Mouse (Mus musculus) limb, embryonic 12.5 days (tissue): Measurements from ENCODE around the gene Slc38a5. TPM values are rescaled to one million over a fixed set of nuclear protein-coding genes. Genes with fewer than 3 reads are reported as not detected.
"Not testable (repeated sequence)": the region's sequence is repeated elsewhere in the genome, so short reads cannot be mapped to it uniquely, and the experiment has no call there.

Source experiments
- ATAC-seq: fragments of 200-750 bp; cut with Nextera tagmentation; 2 replicates; pipeline ENCODE4 v1.8.0; 2017; ENCODE audit warnings: low read depth, moderate TSS enrichment; ENCODE audit not compliant: insufficient number of reproducible peaks, insufficient read depth, low FRiP score, low TSS enrichment
- H3K27ac ChIP-seq: fragments of 300-500 bp; sonication (generic); 2 replicates; pipeline ENCODE4 v1.5.1; 2016; ENCODE audit warnings: mild to moderate bottlenecking, moderate library complexity
- H3K27me3 ChIP-seq: fragments of 300-500 bp; sonication (generic); 2 replicates; pipeline ENCODE4 v1.6.1; 2016; ENCODE audit warnings: mild to moderate bottlenecking, moderate library complexity
- H3K36me3 ChIP-seq: fragments of 300-500 bp; sonication (generic); 2 replicates; pipeline ENCODE4 v1.6.1; 2016; ENCODE audit warnings: mild to moderate bottlenecking, moderate library complexity
- H3K4me1 ChIP-seq: fragments of 300-500 bp; sonication (generic); replicated peaks from 2 replicates; pipeline ENCODE4 v1.6.1; 2016
- H3K4me2 ChIP-seq: fragments of 300-500 bp; sonication (generic); 2 replicates; pipeline ENCODE4 v1.6.1; 2016; ENCODE audit warnings: mild to moderate bottlenecking, moderate library complexity
- H3K4me3 ChIP-seq: fragments of 300-500 bp; sonication (generic); replicated peaks from 2 replicates; pipeline ENCODE4 v1.5.1; 2016; ENCODE audit warnings: mild to moderate bottlenecking
- H3K9ac ChIP-seq: fragments of 300-500 bp; sonication (generic); replicated peaks from 2 replicates; pipeline ENCODE4 v1.6.1; 2016; ENCODE audit warnings: mild to moderate bottlenecking, moderate library complexity
- H3K9me3 ChIP-seq: fragments of 300-500 bp; sonication (generic); 2 replicates; pipeline ENCODE4 v1.6.1; 2016; ENCODE audit warnings: mild to moderate bottlenecking, moderate library complexity
- WGBS: fragments of 180-500 bp; shearing (Covaris S2); methylation state at CpG from one replicate; pipeline ENCODE4 v1.1.7; 2016; 5-methylcytosine and 5-hydroxymethylcytosine counted together
- polyA plus RNA-seq: library from polyadenylated mRNA; unstranded; fragments of >200 nt; fragmentation: Nextera tagmentation; extraction: Ambion mirVana; gene quantifications from 2 replicates; pipeline ENCODE4 v1.2.1, GENCODE M21; 2016

The Slc38a5 gene
- polyA plus RNA-seq, 1 experiment from 2014 or later: 1.0 TPM

DNA sequence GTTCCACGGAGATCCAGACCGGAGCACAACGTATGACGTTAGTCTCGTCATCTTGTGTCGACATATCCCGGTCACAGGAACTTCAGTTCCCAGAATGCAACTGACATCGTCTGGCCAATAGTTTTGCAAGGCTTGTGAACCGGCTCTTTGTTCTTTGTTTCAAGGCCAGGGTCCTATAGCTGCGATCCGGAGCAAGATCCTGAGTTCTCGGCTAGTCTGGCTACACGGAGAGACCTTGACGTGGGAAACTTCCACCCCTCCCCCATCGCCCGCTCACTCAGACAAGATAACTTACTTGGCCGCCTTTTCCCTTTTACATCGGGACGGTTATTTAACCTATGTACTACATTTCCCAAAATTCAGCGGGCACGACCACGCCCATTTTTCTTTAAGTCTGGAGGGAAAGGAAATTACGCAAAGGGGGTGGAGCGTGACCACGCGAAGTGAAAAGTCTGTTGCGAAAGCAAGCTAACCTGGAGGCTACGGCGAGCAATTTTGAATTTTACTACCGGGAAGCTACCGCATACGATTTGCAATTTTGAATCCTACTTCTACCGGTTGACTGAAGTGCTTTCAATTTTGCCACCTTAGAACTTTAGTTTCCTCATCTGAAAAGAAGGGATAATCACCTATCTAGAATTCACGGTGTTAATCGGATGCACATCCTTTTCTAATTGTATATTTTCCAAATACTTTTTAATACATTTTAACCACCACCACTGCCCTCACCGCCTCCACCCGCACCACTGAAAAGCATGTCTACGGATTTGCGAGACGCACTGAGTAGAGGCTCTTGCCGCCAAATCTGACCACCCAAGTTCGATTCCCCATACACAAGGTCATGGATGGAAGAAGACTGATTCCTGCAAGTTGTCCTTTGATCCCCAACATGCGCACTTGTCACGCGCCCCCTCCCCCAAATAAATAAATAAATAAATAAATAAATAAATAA is 18.3 kb upstream of the Slc38a5 start, which contains the start of gene Ftsj1:
TSS of gene Ftsj1 (minus strand) at position 73 of the 952 bp plus-strand sequence.
- Histone ChIP-seq H3K4me1 (no peaks in the 10 kb centered on the region), H3K27ac (peak within 1 kb of the TSS; percentile 53; the same call in 1 of the 2 replicates), H3K4me2 (peak within 1 kb of the TSS; percentile 58), H3K36me3 (no peaks in the 10 kb centered on the region), H3K4me3 (peak within 1 kb of the TSS; percentile 55), H3K9me3 (no peaks in the 10 kb centered on the region), H3K9ac (peak within 1 kb of the TSS; percentile 57), H3K27me3 (no peaks in the 10 kb centered on the region)
- ATAC-seq: peak; percentile 90
- 14% methylated on average over 45 of the region's 45 CpGs for WGBS

DNA sequence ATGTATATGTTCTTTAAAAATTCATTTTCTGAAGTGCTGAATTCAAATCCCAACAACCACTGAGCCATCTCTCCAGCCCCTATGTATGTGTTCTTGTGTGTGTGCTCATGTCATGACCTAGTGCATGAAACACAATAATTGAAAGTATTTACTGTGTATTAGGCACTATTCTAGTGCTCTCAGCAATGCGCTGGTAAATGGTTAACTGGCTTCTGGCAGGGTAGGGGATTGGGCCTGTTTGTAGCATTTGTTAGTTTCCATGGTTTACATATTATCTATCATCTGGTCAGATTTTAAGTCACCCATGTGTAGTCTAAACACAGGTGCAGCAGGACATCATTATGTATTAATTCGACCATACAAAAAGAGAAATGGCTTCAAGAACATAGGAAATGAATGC is 17.2 kb upstream of the Slc38a5 start:
- no peak overlapping the region for H3K27ac ChIP-seq
- 89% methylated on average over 2 of the region's 2 CpGs for WGBS
- H3K36me3 ChIP-seq: no peaks in the 10 kb centered on the region
- H3K27me3 ChIP-seq: no peaks in the 10 kb centered on the region
- H3K4me2 ChIP-seq: no peak overlapping the region
- no peak overlapping the region for H3K4me3 ChIP-seq
- H3K9ac ChIP-seq: no peak overlapping the region
- no peaks in the 10 kb centered on the region for H3K4me1 ChIP-seq
- ATAC-seq: no peak
- H3K9me3 ChIP-seq: no peaks in the 10 kb centered on the region

DNA sequence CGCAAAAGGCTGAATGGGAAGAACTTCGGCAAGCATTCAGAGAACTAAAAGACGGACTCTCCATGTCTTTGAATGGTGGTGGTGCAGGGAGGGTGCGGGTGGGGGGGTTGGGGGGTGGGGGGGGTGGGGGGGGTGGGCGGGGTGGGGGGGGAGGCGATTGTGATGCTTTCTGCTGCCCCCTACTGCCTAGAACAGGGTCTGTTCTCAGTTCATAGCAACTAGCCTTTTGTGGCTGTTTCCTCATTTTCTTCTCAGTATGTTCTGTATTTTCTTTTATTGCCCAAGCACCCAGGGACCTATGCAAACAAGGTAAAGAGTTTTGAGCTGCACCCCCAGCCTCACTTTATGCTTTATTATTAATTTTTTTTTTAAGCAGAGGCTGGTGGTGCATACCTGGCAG is 15.1 kb upstream of the Slc38a5 start:
- Histone ChIP-seq H3K4me1 (no peaks in the 10 kb centered on the region), H3K9ac (no peak overlapping the region), H3K27ac (no peak overlapping the region), H3K36me3 (no peaks in the 10 kb centered on the region), H3K4me3 (no peak overlapping the region), H3K27me3 (no peaks in the 10 kb centered on the region), H3K9me3 (no peaks in the 10 kb centered on the region), H3K4me2 (no peak overlapping the region)
- no peak for ATAC-seq
- 30% methylated on average over 3 of the region's 6 CpGs for WGBS

DNA sequence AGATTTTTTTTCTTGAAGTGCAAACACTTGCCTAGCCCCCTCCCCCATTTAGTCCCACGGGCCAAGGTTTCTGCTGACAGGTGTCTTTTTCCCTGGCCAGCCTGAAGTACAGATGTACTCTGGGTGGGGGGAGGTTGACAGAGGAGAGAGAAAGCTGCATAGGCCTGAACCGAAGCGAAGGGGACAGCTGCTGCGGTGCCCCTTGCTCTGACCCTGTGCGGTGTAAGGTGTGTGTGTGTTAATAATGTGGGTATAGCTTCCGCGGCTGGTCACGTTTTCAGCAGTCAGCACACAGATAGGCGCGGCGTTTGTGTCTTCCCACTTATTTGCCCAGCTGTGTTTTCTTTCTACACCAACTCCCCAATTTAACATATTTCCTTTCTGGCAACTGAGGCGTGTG is 11.5 kb upstream of the Slc38a5 start:
- no peak for ATAC-seq
- H3K27me3 ChIP-seq: no peaks in the 10 kb centered on the region
- WGBS: 80% methylated on average over 12 of the region's 12 CpGs

DNA sequence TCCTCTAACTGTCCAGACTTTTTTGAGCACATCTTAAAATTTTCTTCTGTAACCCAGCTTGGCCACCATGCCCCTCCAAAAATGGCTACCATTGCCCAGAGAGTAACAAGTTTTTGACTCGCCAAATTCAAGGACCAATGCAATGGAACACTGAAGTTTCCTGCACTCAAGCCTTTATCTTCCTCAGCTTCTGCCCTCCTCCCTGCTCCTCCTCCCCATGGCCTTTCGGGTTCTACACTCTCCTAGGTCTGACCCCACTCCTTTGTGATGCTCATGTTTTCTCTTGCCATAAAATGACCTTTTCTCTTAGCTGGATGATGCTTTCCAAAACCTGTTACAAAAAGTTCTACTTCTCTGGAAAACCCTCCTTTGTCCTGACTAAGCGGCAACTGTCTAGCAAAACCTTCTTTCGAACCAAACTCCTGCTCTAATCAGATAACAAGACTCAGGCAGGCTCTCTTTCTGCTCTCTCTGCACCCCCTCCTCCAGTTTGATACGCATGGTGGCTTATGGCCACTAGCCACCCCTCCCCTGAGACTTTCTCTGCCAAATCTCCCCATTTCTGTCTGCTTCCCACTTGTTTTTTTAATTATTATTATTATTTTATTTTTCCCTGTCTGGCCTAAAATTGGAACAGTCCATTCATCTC is 7.7 kb upstream of the Slc38a5 start:
- WGBS: 78% methylated on average over 5 of the region's 5 CpGs
- ATAC-seq: no peak
- Histone ChIP-seq H3K4me1 (no peaks in the 10 kb centered on the region), H3K9ac (no peak overlapping the region), H3K4me3 (no peak overlapping the region), H3K27me3 (no peaks in the 10 kb centered on the region), H3K36me3 (no peaks in the 10 kb centered on the region), H3K4me2 (no peak overlapping the region), H3K27ac (no peak overlapping the region), H3K9me3 (no peaks in the 10 kb centered on the region)

More for the DNA sequence above, 11.5 kb upstream of the Slc38a5 start:
- no peak overlapping the region for H3K4me2 ChIP-seq
- H3K4me3 ChIP-seq: no peak overlapping the region
- no peak overlapping the region for H3K9ac ChIP-seq
- no peaks in the 10 kb centered on the region for H3K9me3 ChIP-seq
- H3K27ac ChIP-seq: no peak overlapping the region
- no peaks in the 10 kb centered on the region for H3K4me1 ChIP-seq
- no peaks in the 10 kb centered on the region for H3K36me3 ChIP-seq

DNA sequence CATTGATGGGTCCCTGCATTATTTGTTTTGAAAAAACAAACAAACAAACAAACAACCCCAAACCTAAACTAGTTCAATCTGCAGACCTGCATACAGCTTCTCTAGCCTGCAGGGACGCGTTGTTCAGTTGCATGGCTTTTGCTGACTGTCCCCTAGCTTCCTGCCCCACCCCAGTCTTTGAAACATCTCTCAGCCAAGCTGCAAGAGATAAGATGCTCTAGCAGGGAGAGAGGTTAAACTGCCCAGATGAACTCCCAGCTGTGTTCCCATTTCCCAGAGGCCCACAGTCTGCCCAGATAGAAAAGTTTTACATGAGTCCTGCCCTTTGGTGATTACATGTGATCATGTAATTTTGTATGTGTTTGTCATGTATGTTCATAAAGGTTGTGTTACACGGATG is 6.7 kb upstream of the Slc38a5 start:
- no peaks in the 10 kb centered on the region for H3K27me3 ChIP-seq
- H3K4me3 ChIP-seq: no peak overlapping the region
- no peaks in the 10 kb centered on the region for H3K9me3 ChIP-seq
- no peaks in the 10 kb centered on the region for H3K36me3 ChIP-seq
- no peak overlapping the region for H3K4me2 ChIP-seq
- no peak for ATAC-seq
- whole genome bisulfite sequencing: 79% methylated on average over 3 of the region's 3 CpGs
- no peaks in the 10 kb centered on the region for H3K4me1 ChIP-seq
- H3K27ac ChIP-seq: no peak overlapping the region
- H3K9ac ChIP-seq: no peak overlapping the region

DNA sequence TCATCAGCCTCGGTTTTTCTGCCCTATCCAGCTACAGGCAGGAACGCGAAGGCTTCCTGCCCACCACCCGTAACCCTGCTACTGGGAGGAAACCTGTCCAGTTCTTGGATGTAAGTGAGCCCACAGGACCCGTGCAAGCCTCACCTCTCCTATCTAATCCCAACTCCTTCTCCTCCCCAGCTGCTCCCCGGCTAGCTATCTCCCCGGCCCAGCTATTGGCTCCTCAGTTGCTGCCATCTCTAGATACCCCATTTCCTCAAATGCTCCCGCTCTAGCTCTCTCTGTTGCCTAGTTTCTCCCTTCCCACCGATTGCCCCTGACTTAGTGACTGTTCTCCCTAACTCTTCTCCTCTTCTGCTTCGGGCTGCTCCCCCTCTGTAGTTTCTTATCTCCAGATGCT is 1.1 kb downstream of the Slc38a5 start:
- H3K4me3 ChIP-seq: no peak overlapping the region
- no peaks in the 10 kb centered on the region for H3K4me1 ChIP-seq
- no peak overlapping the region for H3K27ac ChIP-seq

DNA sequence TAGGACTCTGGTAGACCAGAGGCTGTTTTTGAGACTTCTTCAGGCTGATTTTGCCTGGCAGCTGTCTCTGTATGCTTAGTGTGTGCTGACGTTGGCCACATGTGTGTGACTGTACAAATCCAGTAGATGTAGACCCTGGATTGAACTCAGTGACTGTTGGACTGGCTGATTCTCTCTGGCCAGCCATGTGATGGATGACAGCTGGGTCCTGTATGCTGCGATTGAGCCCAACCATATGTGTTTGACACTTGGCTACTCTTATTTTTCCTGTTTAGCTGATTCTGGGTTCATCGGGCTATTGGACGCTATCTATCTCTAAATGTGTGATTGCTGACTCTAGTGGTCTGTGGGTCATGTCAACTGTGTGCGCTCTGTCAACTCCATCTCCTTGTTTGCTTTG is 3.1 kb downstream of the Slc38a5 start:
- Histone ChIP-seq H3K9ac (no peak overlapping the region), H3K9me3 (no peaks in the 10 kb centered on the region), H3K36me3 (no peaks in the 10 kb centered on the region), H3K27ac (no peak overlapping the region), H3K4me2 (no peak overlapping the region), H3K4me3 (no peak overlapping the region), H3K4me1 (no peaks in the 10 kb centered on the region), H3K27me3 (peaks cover 36% of the 10 kb centered on the region)
- no peak for ATAC-seq
- 91% methylated on average over 5 of the region's 5 CpGs for WGBS

More for the DNA sequence above, 1.1 kb downstream of the Slc38a5 start:
- ATAC-seq: no peak
- Histone ChIP-seq H3K36me3 (no peaks in the 10 kb centered on the region), H3K9me3 (no peaks in the 10 kb centered on the region), H3K4me2 (peak overlapping the region; percentile 43), H3K27me3 (peaks cover 36% of the 10 kb centered on the region), H3K9ac (no peak overlapping the region)
- WGBS: 23% methylated on average over 10 of the region's 10 CpGs

DNA sequence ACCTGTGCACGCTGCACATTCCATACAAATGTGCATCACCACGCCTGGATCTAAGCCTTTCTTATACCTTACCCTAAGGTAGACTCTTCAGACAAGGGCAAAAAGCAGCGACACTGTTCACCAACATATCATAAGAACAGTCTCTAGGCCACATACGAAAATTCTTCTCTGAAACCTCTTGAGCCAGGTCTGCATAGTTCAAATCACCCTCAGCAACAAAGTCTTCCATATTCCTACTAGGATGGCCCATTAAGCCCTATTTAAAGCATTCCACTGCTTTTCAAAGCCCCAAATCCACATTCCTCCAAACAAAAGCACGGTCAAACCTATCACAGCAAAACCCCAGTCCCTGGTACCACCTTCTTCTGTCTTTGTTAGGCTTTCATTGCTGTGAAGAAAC is 17.7 kb downstream of the Slc38a5 start:
- ATAC-seq: no peak
- H3K9ac ChIP-seq: no peak overlapping the region
- H3K27me3 ChIP-seq: no peaks in the 10 kb centered on the region
- WGBS: 78% methylated on average over 5 of the region's 5 CpGs
- H3K9me3 ChIP-seq: no peaks in the 10 kb centered on the region
- H3K4me2 ChIP-seq: no peak overlapping the region
- no peaks in the 10 kb centered on the region for H3K36me3 ChIP-seq
- H3K27ac ChIP-seq: no peak overlapping the region
- no peak overlapping the region for H3K4me3 ChIP-seq
- H3K4me1 ChIP-seq: no peaks in the 10 kb centered on the region

DNA sequence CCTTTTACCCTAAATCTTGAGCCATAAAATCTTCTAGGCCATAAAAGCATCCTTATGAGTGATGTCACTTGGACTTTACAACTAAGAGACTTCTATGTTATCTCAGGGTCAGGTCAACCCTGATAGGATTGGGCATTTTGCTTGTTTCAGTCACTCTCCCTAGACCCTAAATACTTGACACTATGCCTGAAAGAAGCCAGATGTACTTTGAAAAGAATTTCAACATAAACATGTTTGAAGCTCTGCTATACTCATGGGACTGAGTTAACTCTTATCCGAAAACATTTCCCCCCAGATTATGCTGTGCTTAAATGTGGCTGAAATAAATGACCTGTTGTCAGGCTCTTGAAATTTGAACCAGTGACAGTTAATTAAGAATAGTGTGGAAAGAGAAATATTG is 38.4 kb downstream of the Slc38a5 start:
- Histone ChIP-seq H3K9me3 (no peaks in the 10 kb centered on the region), H3K27me3 (no peaks in the 10 kb centered on the region), H3K4me3 (no peak overlapping the region), H3K4me2 (no peak overlapping the region), H3K27ac (no peak overlapping the region), H3K9ac (no peak overlapping the region), H3K4me1 (no peaks in the 10 kb centered on the region), H3K36me3 (no peaks in the 10 kb centered on the region)
- 48% methylated on average over 1 of the region's 1 CpGs for WGBS
- ATAC-seq: no peak

DNA sequence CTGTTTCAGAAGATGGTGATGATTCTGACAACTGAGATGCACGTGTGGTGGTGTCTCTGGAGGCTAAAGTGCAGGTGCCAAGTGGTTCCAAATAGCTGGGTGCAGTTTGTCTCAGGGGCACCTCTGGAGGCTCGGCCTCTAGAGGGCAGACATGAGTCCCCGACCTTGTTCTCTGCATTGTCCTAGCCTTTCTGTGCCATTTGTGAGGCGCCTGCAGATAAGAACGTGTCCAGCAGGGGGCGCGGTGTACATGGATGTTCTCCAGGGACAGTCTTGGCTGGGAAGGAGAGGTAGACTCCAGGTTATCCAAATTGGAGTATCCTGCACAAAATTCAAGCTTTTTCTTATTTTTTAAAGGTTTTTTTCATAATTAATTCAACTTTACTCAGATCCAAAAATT is 44.0 kb downstream of the Slc38a5 start:
- ATAC-seq, H3K36me3 ChIP-seq, H3K27me3 ChIP-seq, H3K9me3 ChIP-seq, H3K4me3 ChIP-seq, H3K4me2 ChIP-seq, H3K9ac ChIP-seq, H3K4me1 ChIP-seq, H3K27ac ChIP-seq: not testable (repeated sequence)
- WGBS: 9% methylated on average over 7 of the region's 7 CpGs
